Mouse (Mus musculus) right cerebral cortex, postnatal 25 days (tissue): Measurements from ENCODE around the gene Pet117.
"Not testable (repeated sequence)": the region's sequence is repeated elsewhere in the genome, so short reads cannot be mapped to it uniquely, and the experiment has no call there.

Experiments used
- DNase-seq: peaks from one replicate; pipeline ENCODE4 v3.0.0; 2022

Pet117 gene

GRCm38 (mm10) chr2:144368400-144369019, at the start of gene Pet117, which contains the start of gene Kat14:
TSS of gene Pet117 (plus strand) at chr2:144368996.
TSS of gene Kat14 (plus strand) at chr2:144368983.
- peak; percentile 92 for DNase-seq

GRCm38 (mm10) chr2:144324218-144324617, 44.6 kb upstream of the Pet117 start:
- no peak for DNase-seq

- no peak for DNase-seq
Observed at GRCm38 (mm10) chr2:144329451-144329850, 39.3 kb upstream of the Pet117 start.

GRCm38 (mm10) chr2:144329937-144330336, 38.9 kb upstream of the Pet117 start:
- no peak for DNase-seq

- DNase-seq = peak; percentile 33
Observed at GRCm38 (mm10) chr2:144330352-144330959, 38.3 kb upstream of the Pet117 start.

GRCm38 (mm10) chr2:144330960-144331371, 37.8 kb upstream of the Pet117 start:
- no peak for DNase-seq

GRCm38 (mm10) chr2:144331401-144332302, 37.1 kb upstream of the Pet117 start, which contains the start of gene Ovol2:
TSS of gene Ovol2 (minus strand) at chr2:144332146.
- DNase-seq = peak; percentile 19

GRCm38 (mm10) chr2:144332486-144332885, 36.3 kb upstream of the Pet117 start:
- no peak for DNase-seq

GRCm38 (mm10) chr2:144333138-144333842, 35.5 kb upstream of the Pet117 start:
- DNase-seq = peak; percentile 40

GRCm38 (mm10) chr2:144337230-144337629, 31.6 kb upstream of the Pet117 start:
- DNase-seq = no peak

- DNase-seq = no peak
Observed at GRCm38 (mm10) chr2:144337701-144338100, 31.1 kb upstream of the Pet117 start.

GRCm38 (mm10) chr2:144338149-144338548, 30.6 kb upstream of the Pet117 start:
- DNase-seq = not testable (repeated sequence)

GRCm38 (mm10) chr2:144343158-144343557, 25.6 kb upstream of the Pet117 start:
- no peak for DNase-seq

- no peak for DNase-seq
Observed at GRCm38 (mm10) chr2:144348525-144348924, 20.3 kb upstream of the Pet117 start.

- DNase-seq = peak; percentile 19
Observed at GRCm38 (mm10) chr2:144352843-144353242, 16.0 kb upstream of the Pet117 start.

GRCm38 (mm10) chr2:144369020-144369421, 225 bp downstream of the Pet117 start:
- DNase-seq = peak; percentile 88

GRCm38 (mm10) chr2:144369511-144369910, 715 bp downstream of the Pet117 start:
- DNase-seq = no peak

- DNase-seq = no peak
Observed at GRCm38 (mm10) chr2:144371566-144371965, 2.8 kb downstream of the Pet117 start.

- DNase-seq = no peak
Observed at GRCm38 (mm10) chr2:144373063-144373462, 4.3 kb downstream of the Pet117 start.

- no peak for DNase-seq
Observed at GRCm38 (mm10) chr2:144375063-144375703, 6.4 kb downstream of the Pet117 start.

GRCm38 (mm10) chr2:144381293-144381692, 12.5 kb downstream of the Pet117 start:
- DNase-seq = no peak

GRCm38 (mm10) chr2:144381741-144382140, 12.9 kb downstream of the Pet117 start:
- no peak for DNase-seq
